Mouse (Mus musculus): ENCODE data around the gene Kctd12b. TPM values are rescaled to one million over a fixed set of nuclear protein-coding genes. Genes with fewer than 3 reads are reported as not detected.
"Not testable (repeated sequence)": the region's sequence is repeated elsewhere in the genome, so short reads cannot be mapped to it uniquely, and the experiment has no call there.

Kctd12b gene
- 1 to 10 TPM; 3.8 to 5.4 TPM for total RNA-seq (2021)
- long read RNA-seq, experiment 1, full-length matches to known transcripts = 1 of 1 reads
- long read RNA-seq, experiment 1, partial matches to known transcripts = 0 of 1 reads
- long read RNA-seq, experiment 1, other reads (novel, unspliced or antisense) = 0 of 1 reads
- long read RNA-seq, experiment 2 = 0 reads

GRCm38 (mm10) chrX:153695782-153696395, at the start of gene Kctd12b:
Kctd12b (minus strand) TSS chrX:153696391.
- peak; percentile 47 to 49 for DNase-seq

- DNase-seq = no peak
These were observed 46.3 kb upstream of the Kctd12b start for GRCm38 (mm10) chrX:153742493-153742892.

DNA sequence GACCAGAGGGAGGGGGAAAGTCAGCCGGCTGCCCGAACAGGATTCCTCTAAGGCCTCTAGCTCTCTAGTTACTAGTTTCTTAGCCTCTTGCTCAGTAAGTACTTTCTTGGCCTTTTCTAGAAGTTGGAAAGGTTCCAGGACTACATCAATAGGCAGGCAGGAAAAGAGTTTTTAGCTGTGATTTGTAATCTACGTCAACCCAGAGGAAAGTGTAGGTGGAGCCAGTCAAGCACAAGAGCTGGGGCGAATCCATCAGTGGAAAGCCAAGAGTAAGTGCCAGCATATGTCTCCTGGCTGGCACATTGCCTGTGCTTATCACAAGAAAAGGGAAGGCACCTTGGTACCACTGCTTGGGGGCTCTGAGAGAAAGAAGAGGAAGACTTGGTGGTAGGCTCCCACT, 39.5 kb upstream of the Kctd12b start:
- DNase-seq = peak in 1 of 2 experiments; percentile 7

DNA sequence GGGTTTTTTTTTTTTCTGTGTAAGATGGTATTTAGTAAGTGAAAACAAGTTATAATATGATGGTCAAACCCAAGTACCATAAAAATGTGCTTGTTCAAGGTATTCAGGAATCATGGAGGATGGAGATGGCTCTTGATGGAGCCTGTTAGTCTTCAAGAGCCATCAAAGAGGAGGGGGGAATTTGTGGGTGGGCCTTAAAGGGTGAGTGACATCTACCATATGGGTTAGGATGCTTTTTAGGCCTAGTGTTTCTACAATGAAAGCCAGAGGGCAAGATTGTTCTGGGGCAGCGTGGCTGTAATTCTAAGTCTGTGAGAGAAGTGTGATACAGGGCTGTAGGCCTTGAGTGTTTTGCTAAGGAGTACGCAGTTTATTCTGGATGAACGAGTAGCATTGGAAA, 28.2 kb upstream of the Kctd12b start:
- peak in 1 of 2 experiments; percentile 6 for DNase-seq

GRCm38 (mm10) chrX:153723110-153723916, 27.1 kb upstream of the Kctd12b start, which contains the start of gene Nbdy:
Nbdy (plus strand) TSS chrX:153723590.
- peak; percentile 66 to 70 for DNase-seq

GRCm38 (mm10) chrX:153719602-153720001, 23.4 kb upstream of the Kctd12b start:
- peak in 1 of 2 experiments; percentile 10 for DNase-seq

- DNase-seq = no peak
These were observed 20.5 kb upstream of the Kctd12b start for GRCm38 (mm10) chrX:153716716-153717115.

GRCm38 (mm10) chrX:153707735-153708134, 11.5 kb upstream of the Kctd12b start:
- DNase-seq = peak in 1 of 2 experiments; percentile 40

GRCm38 (mm10) chrX:153700463-153700862, 4.3 kb upstream of the Kctd12b start:
- DNase-seq = no peak

- DNase-seq = not testable (repeated sequence)
These were observed 28.0 kb downstream of the Kctd12b start for GRCm38 (mm10) chrX:153668233-153668632.

GRCm38 (mm10) chrX:153664903-153665302, 31.3 kb downstream of the Kctd12b start:
- DNase-seq = no peak

DNA sequence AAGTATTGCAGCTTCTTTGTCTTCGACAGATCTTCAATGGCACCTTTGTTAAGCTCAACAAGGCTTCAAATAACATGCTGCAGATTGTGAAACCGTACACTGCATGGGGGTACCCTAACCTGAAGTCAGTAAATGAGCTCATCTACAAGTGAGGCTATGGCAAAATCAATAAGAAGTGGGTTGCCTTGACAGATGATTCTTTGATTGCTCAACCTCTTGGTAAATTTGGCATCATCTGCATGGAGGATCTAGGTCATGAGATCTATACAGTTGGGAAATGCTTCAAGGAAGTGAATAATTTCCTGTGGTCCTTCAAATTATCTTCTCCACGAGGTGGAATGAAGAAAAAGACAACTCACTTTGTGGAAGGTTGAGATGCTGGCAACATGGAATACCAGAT, 39.2 kb downstream of the Kctd12b start:
- DNase-seq = no peak

DNA sequence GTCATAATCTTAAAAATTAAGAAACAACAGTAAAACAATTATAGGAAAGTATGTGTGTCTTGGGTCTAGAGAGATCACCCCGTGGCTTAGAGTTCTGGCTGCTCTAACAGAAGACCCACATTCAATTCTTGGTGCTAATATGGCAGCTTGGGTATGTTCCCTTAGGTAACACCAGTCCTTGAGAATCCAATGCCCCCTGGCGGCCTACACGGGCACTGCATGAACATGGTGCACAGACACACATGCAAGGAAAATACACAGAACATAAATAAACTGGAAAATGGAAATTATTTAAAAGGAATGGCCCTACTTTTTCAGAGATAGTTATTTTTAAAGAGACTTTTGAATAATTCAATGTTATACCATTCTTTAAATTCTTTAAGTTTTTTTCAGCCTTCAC, 55.6 kb downstream of the Kctd12b start:
- DNase-seq = peak in 1 of 2 experiments; percentile 11

- DNase-seq = peak; percentile 21 to 25
These were observed 59.9 kb downstream of the Kctd12b start for GRCm38 (mm10) chrX:153636247-153636646.

Other genes with a start within 250 kb of the Kctd12b start
- 10 to 100 TPM; 23.0 to 27.2 TPM for gene Ubqln2, start 198.2 kb downstream of the Kctd12b start, total RNA-seq (2021)
- not detected for gene Cypt3, start 137.8 kb downstream of the Kctd12b start, total RNA-seq (2021)
- 10 to 100 TPM; 22.4 to 22.5 TPM for gene Nbdy, start 27.2 kb upstream of the Kctd12b start, total RNA-seq (2021)
- gene Spin2c, start 135.8 kb upstream of the Kctd12b start, total RNA-seq (2021) = not detected